Mouse (Mus musculus) bone marrow macrophage, adult 2 months (primary cell): ENCODE measurements around the gene Hbb-bs.

Experiments used
- CTCF ChIP-seq: IDR thresholded peaks from 2 replicates; pipeline ENCODE4 v1.5.1; 2012; ENCODE audit warnings: low read depth, mild to moderate bottlenecking, low read length, moderate library complexity
- POLR2A ChIP-seq: IDR thresholded peaks from 2 replicates; pipeline ENCODE4 v1.6.1; 2012; ENCODE audit warnings: mild to moderate bottlenecking, low read depth, low read length, borderline replicate concordance

- TF ChIP-seq POLR2A: no peak
- TF ChIP-seq CTCF: no peak
These were observed 42.8 kb upstream of the Hbb-bs start for GRCm38 (mm10) chr7:103870667-103871066.
